Mouse (Mus musculus) spleen, postnatal 4 days (tissue): Measurements from ENCODE around the gene Tssk6.
A peak's percentile ranks its signal among the peaks of the same experiment; 100 is the strongest.

Source experiments
- DNase-seq, 2 experiments: peaks; one replicate each; pipeline ENCODE4 v3.0.0; 2022; ENCODE audit warnings: low spot score in 2 of 2

Gene Tssk6

DNA sequence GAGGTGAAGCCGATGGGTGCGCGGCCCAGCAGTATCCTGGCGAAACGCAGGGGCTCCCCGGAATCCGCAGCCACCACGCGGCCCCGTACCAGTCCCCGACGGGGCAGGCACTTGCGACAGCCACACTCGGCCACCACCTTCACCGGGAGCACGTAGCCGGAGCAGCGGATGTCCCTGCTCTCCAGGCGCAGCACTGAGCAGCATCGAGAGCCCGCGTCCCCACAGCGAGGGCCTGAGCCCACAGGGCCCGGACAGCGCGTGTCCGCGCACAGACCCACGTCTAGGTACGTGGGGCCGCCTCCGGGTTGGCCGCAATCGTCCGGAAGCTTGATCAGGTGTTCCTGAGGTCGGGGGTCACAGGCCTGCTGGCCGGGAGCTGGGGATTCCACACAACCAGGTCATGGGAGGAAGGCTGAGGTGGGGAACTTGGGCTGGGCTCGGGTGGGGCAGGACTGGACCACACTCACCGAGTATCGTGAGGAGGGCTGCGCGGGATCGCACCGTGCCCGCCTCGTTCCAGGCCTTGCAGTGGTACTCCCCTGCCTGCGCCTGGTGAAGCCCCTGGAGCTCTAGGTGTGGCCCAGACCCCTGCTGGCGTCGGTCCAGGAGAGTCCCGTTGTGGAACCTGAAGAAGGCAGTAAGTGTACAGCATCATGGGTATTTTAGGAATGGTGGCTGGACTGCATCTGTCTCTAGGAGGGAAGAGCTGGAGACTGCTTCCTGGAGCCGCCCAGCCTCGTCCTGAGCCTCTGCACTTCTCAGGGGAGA lies 19.0 kb upstream of the Tssk6 start:
- peak in 1 of 2 experiments; percentile 63 for DNase-seq

DNA sequence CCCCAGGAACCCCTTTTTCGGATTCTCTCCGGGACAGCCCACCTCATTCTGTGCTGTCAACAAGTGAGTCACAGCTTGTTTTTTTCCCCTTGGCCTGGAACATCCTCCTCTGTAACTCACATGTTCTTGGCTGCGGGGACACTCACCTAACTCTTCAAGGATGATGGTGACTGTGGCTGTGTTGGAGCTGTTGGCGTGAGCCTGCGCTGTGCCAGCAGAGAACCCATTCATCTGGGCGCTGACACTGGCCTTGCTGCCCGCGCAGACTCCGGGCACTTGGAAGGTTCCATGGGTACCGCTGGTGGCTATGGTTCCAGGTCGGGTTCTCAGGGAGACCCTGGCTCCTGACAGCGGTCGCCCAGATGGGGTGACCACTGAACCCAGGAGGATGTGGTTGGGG lies 17.8 kb upstream of the Tssk6 start:
- DNase-seq, result no peak

DNA sequence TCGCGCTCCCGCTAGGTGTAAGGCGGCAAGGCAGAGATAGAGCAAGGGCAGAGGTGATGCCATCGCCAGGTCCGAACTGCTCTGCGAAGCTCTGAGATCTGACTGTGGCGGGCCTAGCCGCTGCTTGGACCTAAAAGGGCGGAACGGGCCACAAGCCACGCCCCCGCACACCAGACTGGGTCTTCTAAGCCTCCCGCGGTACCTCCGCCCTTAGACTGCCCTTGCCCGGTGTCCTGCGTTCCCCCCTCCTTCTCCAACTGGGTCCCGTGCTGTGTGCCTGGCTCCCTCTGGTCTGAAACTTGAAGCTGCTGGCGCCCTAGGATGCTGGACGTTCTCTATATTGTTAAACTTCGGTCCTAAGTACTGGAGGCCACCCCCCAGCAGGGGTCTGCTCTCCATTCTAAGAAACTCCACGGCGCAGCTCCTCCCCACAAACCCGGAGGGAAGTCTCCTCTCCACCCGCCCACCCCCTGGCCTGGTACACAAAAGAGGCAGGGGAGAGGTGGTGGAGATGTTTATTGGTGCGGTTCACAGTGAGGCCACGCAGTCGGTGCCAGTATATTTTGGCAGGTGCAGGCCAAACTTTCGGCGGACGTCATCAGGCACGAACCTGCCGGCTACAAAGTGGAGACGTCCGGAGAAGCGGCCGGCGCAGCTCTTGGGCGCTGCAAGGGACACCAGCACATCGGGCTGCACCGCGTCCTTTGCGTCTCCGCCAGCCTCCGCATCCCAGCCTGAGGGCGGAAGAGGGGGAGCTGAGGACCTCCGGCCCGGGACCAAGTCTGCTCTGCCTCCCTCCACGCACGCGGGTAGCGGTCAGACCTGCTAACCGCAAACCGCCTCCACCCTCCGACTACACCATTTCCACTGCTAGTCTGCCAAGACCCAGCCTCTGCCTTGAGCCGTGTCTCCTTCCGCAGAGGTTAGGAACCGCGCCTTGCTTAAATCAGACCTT lies 14.4 kb upstream of the Tssk6 start, which contains the start of gene Cilp2:
Gene Cilp2 (minus strand): TSS at position 399 of the 955 bp plus-strand sequence.
- peak in 1 of 2 experiments; percentile 66 for DNase-seq

DNA sequence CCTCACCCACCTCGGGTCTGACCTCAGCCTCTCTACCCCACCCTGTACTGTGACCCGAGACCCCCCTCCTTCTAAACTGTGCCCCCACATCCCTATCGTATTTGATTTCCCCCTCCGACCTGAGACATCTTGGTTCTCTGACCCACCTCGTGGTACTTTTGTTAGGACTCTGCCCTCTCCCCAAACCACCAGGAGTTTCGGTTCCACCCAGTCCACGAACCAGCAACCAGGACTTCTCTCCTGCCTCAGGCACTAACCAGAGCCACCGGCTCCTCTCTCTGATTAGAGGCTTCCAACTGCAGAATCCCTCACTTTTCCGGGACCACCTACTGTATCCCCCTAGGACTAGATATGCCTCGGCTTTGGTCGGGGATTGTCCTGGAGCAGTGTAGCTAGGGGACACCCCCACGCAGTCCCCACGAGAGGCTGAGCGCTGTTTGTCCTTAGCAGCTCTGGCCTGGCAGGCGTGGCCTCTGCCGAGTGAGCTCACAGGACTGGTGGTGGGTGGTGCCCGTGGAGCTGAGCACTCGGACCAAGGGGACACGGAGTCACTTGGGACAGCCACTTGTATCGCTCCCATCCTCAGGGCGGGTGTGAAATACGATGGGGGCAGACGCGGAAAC lies 13.6 kb upstream of the Tssk6 start:
- peak in 1 of 2 experiments; percentile 63 for DNase-seq

DNA sequence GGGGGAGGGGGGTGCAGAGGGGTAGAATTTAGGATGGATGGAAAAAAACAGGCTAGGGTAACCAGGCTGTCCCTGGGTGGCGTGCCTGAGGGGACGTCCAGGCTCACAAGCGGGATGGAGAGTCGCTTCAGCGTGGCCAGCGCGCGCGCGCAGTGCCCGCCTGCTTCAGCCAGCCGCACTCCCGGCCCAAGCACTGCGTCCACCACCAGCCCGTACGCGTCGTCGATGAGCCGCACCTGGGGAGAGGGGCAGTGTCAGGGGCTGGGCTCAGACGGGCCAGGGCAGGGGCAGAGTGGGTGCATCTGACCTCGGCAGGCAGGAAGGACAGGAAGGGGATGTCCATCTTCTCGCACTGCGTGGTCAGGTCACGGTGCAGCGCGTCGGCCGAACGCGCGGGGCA lies 13.1 kb upstream of the Tssk6 start:
- peak in 1 of 2 experiments; percentile 64 for DNase-seq

DNA sequence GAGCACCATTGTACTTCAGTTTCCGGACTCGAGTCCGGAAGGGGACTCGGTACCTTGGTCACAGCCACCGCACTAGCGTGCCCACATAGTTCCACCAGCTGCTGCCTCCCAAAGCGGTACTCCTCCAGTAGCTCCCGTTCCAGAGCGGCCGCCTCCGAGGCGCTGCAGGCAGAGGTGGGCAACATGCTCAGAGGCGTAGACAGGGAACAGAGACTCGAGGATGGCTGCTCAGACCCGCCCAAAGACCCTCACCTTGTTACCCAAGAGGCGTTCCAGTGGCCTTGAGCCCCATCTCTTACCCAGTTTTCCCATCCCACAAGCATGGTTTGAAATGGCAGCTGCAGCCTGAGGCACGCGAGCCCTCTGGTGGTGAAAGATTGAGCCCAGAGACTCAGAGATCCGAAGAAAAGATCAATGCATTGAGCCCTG lies 11.2 kb upstream of the Tssk6 start:
- DNase-seq, result peak in 1 of 2 experiments; percentile 75

DNA sequence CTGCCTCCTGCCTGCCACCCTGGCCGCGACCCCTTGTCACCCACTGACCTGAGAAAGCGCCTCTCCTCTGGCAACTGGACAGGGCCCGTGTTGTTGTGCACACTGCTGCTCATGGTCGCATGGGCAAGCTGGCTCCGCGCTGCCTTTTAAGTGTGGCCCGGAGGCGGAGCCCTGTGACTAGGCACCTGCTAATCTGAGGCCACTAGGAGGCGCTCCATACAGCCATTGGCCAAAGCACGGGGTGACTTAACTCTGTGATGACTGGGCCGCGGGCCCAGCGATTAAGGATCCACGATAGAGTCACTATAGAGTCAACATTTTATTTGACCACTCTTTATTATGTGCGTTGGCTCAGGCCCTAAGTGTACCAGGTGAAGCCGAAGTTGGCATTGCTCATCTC lies 8.1 kb upstream of the Tssk6 start:
- DNase-seq, result peak; percentile 63 to 83

DNA sequence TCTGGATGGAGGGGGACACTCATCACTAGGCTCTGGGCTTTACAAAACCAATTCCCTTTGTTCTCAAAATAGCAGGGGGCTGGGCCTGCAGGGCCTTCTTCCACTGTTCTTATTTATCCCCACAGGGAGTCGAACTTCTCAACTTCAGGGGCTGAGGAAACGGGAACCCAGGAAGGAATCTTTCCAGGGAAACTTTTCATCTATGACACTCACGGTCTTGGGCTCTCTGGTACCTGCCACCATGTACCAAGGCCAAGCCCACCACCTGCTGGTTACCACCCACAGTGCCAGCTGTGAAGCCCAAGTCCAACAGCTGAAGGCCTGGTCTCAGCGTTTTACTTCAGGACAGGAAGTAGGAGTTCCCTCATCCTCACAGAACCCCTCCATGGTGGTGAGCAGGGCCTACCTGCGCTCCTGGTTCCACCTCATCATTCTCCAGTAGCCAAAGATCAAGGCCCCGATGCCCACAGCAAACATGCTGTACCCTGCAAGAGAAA lies 7.1 kb upstream of the Tssk6 start:
- DNase-seq, result no peak

DNA sequence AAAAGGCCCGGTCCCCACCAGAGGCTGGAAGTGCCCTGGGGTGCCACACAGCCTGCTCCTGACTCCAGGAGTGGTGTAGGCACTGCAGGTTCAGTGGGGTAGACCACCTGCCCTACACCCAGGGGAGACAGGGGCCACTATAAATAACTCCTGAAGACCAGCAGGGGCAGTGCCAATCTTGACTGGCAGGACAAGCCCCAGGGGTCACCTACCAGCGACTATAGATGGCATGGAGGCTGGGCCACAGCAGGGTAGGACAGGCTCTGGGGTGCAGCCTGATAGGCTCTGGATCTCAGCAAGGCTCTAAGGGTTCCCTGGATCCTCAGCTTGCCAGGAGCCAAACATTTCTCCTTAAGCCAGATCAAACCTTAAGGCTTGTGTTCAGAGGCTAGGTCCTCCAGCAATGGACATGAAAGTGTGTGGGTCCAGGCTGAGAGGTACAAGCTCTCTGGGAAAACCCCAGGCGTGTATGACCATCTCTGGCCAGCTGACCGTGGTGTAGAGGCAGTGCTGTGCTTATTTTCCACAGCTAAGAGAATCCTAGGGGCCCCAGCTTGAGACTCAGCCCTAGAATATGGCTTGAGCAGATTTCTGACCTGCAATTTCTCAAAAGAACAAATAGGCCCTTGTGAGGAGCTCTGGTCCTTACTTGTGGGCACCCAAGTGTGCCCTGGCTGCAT lies 6.1 kb upstream of the Tssk6 start:
- DNase-seq, result no peak

DNA sequence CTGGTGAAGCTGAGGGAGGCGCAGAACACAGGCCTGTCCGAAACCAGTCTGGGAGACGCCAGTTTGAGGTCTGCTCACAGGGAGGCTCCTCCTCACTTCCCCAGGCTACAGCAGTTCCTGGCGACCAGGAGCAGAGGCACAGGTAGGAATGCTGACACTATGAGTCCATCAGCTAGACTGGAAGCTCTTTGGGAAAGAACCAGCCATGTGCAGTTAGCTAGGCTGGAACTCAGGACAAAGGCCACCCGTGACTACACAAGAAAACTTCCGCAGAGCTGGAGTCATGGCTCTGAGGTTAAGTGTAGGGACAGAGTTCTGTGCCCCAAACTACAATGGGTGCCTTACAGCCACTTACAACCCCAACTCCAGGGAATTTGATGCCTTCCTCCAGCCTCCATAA lies 4.1 kb upstream of the Tssk6 start:
- no peak for DNase-seq

DNA sequence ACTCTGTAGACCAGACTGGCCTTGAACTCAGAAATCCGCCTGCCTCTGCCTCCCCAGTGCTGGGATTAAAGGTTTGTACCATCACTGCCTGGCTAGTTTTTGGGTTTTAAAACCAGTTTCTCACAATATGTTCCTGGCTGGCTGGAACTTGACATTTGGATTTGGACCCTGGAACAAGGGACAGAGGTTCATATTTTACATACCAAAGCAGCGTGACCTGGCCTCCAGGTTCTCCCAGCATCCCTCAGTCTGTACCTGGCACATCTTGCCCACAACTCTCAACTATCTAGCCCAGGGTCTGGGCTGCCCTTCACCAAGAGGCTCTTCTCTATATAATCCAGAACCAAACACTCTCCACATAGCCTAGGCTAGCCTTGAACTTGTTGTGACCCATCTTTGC lies 2.1 kb upstream of the Tssk6 start:
- DNase-seq, result no peak

DNA sequence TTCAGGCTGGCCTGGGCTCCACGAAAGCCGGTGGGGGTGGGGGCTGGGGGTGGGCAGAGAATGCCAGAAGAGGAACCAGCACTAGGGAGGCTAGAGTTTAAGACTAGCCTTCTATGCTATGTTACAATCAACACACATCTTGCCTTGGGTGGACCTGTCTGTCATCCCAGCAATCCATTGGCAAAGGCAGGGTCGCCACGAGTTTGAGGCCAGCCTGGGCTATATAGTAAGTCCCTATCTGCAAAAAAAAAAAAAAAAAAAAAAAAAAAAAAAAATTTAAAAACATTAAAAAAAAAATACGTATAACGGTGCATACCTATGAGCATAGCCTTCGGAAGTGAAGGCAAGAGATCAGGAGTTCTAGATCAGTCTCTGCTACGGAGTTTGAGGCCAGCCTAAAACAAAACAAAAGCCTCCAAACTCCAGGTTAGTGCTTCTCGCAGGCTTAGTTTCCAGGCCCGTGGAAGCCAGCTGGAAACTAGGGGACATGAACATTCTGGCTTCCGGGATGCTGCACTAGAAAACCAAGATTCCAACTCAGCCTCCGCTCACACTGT lies 1.0 kb upstream of the Tssk6 start:
- no peak for DNase-seq

DNA sequence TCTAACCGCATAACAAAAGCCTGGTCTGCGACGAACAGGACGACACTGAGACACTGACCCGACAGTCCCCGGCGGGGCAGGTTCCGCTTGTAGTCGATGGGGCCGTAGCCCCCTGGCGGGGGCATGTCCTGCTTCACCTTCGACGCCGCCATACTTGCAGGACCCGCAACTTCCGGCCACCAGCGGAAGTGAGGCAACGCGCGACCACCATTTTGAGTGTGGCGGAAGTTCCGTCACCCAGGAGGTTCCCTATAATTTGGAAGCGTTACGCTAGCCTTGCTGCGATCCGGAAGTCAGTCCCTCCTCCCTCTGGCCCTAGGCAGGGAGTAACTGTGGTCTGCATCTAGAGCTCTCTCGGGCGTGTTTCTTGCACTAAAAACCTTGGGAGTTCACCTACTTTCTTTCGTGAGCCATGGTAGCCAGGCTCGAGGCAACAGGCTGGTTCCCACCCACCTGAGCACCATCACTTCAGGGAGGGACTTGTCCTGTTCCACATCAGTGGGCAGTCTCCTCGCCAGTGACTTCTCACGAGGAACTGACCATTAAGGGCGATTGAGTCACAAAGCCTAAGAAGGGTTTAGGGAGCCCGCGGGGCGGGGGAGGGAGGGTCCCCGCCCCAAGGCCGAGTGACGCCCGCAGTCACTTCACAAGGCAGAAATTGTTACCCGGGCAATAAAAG lies 361 bp upstream of the Tssk6 start:
- peak; percentile 96 to 98 for DNase-seq

DNA sequence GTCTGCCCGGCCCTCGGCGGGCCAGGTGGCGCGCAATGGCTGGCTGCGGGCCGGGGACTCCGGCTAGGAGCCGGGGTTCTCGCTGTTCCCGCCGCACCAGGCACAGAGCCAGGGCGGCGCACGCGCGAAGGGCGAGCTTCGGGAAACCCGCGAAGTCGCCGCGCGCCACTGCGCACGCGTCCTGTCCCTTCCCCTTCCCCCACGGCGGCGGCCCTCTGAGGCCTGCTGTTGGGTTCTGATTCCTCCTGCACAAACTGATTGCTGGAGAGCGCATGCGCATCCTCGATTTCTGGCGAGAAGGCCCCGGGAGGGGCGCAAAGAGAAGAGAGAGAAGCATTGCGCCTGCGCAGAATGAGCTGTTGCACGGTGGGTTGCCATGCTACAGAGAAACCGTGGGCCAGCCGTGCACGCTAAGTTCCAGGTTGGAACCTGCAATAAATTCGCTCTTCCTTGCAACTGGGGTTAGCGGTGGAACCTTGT lies 1.1 kb downstream of the Tssk6 start:
- peak; percentile 97 to 99 for DNase-seq

DNA sequence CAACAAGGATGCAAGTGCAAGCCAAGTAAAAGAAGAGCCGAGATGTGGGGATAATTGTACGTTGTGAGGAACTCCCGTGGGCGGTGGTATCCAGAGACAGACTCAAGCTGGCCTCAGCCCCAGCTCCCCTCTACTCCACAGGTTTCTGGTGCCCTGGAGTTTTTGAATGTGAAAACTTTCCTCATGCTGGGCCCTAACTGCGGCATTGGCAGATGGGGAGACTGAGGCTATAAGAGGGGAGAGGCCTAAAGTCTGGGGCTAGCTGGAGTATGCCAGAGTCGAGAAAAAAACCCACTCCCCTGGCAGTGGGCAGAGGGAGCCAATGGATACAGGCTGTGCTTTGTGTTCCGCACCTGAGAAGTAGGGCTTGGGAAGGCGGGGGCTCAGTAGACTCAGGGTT lies 2.1 kb downstream of the Tssk6 start:
- DNase-seq, result no peak

DNA sequence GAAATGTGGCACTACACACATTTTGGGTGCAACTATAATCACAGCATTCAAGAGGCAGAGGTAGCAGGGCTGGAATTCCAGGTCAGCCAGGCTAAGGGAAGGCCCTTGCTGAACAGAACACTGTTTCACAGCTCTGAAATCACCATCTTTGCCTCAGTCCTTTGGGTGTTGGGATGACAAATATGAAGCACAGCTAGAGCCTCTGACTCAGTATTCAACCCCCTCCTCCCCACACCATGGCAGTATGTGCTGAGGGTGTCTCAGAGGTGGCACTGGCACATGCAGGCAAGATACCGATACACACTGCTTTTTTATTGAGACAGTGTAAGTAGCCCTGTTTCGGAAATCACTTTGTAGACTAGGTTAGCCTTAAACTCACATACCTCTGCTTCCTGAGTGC lies 4.3 kb downstream of the Tssk6 start:
- DNase-seq, result no peak

DNA sequence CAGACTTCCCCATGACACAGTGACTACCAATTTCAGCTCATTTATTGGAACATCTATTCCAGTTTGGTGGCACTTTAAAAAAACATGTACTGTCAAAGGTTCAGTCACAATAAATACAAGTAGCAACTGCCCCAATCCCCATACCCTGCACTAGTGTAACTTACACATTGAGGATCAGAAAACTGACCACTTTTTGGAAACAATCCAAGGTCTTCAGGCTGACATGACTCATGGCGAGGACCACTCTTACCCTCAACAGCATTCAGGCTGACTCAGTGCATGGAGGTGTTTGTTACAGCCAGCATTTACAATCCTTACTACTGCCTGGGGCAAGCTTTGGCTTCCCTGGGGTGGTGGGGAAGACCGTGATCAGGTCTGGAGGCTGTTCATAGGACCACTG lies 5.1 kb downstream of the Tssk6 start:
- no peak for DNase-seq

DNA sequence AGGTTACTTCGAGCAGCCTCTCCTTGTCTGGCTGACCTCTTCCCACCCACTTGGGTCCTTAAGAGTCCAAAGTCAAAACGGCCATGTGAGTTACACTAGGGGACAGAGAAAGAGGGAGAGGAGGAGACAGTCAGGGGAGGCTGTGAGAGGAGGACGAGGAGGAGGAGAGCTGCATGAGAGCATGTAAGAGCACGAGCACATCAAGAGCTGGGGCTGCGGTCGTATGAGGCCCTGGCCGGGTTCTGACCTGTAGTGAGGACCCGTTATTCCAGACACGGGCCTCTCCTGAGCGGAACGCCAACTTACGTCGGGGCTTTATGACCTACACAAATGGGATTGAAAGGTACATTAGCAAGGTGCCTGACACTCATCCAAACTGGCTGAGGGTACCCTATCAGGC lies 9.9 kb downstream of the Tssk6 start:
- DNase-seq, result no peak

DNA sequence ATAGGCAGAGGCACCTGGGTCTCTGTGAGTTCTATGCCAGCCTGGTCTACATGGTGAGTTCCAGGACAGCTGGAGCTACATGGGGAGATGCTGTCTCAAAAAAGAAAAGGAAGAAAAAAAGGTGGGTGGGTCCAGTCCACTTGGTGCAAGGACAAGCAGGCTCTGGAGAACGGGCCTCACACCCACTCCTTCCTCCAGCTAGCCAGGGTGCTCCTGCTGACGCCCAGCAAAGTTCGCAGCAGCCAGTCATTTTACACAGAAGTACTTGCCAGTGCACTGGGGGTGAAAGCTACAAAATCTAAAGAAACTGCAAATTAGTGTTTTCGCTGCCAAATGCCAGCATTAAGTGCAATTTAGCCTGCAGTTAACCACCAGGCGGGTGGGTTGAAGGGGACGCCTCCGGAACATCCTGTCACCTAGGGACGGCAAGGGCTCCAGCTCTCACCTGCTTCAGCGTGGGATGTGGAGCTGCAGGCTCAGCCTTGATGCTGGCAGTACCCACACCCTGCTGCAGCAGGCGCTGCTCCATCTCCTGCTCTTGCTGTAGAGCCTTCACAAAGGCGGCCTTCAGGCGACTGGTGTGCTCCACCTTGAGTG lies 10.6 kb downstream of the Tssk6 start:
- no peak for DNase-seq

DNA sequence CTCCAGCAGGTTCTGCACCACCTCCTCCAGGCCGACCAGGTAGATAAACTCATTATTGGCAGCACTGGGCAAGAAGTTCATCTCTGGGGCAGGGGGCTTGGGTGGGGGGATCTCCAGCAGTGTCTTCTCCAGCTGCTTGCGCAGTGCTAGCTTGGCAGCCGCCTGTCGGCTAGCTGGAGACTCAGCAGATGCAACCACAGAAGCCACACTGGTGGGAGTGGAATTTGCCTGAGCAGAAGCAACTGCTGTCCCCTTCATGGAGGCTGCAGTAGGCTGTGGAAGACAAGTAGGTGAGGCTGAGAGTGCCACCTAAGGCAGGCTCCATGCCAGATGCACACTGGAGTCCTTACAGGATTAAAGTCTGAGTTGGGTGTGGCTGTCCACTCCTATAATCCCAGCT lies 12.5 kb downstream of the Tssk6 start:
- no peak for DNase-seq
